Mouse (Mus musculus): ENCODE data around the gene Hps4. TPM values are rescaled to one million over a fixed set of nuclear protein-coding genes. Genes with fewer than 3 reads are reported as not detected.

Gene Hps4
- polyA plus RNA-seq, 1 experiment from 2014 or later = 37.8 TPM

DNA sequence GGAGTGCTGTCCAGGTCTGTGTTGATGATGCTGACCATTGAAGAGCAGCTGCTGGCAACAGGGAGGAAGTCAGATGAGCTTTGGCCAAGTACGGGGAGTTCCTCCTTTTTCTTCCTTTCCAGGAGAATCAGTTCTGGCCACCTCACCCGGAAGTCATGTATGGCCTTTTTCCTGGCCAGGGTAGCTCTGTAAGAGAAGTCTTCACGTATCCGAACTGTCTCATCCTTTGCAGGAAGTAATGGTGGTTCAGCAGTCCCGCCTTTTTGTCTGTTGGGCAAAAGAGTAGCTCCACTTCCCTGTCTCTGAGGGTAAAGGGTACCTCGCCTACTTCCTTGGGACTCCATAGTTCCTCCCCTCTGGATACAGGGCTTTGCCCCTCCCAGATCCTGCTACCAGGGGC is 12.6 kb downstream of the Hps4 start:
- no peak overlapping the region for H3K4me2 ChIP-seq
- ATAC-seq (ENCODE audit: low read depth) = no peak
- H3K4me3 ChIP-seq = no peak overlapping the region
- H3K36me3 ChIP-seq = peaks cover 77% of the 10 kb centered on the region
- no peak overlapping the region for H3K9ac ChIP-seq
- no peaks in the 10 kb centered on the region for H3K4me1 ChIP-seq (replicated peaks)
- no peaks in the 10 kb centered on the region for H3K27me3 ChIP-seq
- H3K9me3 ChIP-seq = no peaks in the 10 kb centered on the region
- 90% methylated on average over 6 of the region's 6 CpGs for WGBS
- no peak overlapping the region for H3K27ac ChIP-seq (replicated peaks)

DNA sequence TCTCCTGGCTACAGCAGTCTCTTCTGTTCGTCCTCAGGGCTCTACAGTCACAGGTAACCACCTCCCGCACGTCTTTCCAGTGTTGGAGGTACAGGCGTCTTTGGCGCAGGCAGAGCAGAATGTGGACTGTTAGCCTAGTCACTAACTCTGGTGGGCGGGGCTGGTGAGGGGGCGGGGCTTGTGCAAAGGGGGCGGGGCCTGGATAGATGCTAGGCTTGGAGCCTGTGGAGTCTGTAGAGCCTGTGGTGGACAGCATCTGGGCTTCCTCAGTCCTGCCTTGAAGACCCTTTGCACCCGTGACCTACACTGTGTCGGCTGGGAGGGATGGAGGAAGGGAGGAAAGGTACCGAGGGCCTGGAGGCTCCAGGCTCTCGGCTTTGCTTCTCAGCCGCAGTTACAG is 13.0 kb downstream of the Hps4 start, which contains the start of gene Gm6583:
Gm6583 (minus strand) TSS at position 124 of the 400 bp plus-strand sequence.
- H3K4me1 ChIP-seq (replicated peaks) = no peaks in the 10 kb centered on the region
- H3K27ac ChIP-seq (replicated peaks) = no peak within 1 kb of the TSS
- peaks cover 73% of the 10 kb centered on the region for H3K36me3 ChIP-seq
- H3K27me3 ChIP-seq = no peaks in the 10 kb centered on the region
- no peaks in the 10 kb centered on the region for H3K9me3 ChIP-seq
- no peak for ATAC-seq (ENCODE audit: low read depth)
- no peak within 1 kb of the TSS for H3K4me2 ChIP-seq
- 67% methylated on average over 13 of the region's 13 CpGs for WGBS
- no peak within 1 kb of the TSS for H3K9ac ChIP-seq
- H3K4me3 ChIP-seq = no peak within 1 kb of the TSS

DNA sequence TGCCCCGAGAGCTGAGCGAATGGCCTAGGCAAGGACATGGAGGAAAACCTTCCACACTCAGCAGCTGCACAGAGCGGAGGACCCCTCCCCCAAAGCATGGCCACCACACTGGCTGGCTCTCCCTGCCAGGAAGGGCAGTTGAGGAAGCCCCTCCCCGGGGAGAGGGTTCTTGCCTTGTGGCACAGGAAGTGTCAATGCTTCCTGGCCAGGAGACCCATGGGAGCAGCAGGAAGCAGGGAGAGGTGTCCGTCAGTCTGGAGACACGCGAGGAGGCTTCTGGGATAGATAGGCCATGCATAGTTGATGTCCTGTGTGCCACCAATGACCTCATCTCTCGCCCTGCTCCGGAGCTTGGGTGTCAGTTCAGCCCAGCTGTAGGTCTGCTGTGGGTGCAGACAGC is 13.4 kb downstream of the Hps4 start:
- H3K36me3 ChIP-seq = peaks cover 69% of the 10 kb centered on the region
- no peak overlapping the region for H3K9ac ChIP-seq
- WGBS = 90% methylated on average over 9 of the region's 9 CpGs

DNA sequence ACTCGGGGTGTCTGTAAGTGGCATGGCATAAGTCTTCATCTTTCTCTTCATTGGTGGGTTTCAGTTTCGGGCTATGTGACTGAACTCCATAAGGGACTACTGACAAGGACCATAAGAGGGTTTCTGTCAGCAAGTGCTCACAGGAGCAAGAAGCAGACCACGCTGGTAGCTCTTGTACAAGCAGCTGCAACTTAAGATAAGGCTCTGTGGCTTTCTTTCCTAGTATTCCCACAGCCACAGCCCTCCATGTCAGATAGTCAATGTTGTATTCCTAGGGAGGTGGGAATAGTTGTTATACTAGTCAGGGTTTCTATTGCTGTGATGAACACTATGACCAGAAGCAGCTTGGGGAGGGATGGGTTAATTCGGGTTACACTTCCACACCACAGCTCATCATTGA is 16.6 kb downstream of the Hps4 start:
- ATAC-seq (ENCODE audit: low read depth) = no peak
- H3K27ac ChIP-seq (replicated peaks) = no peak overlapping the region
- H3K36me3 ChIP-seq = peaks cover 67% of the 10 kb centered on the region
- H3K27me3 ChIP-seq = no peaks in the 10 kb centered on the region
- H3K9me3 ChIP-seq = no peaks in the 10 kb centered on the region
- no peak overlapping the region for H3K9ac ChIP-seq
- H3K4me1 ChIP-seq (replicated peaks) = no peaks in the 10 kb centered on the region
- no peak overlapping the region for H3K4me3 ChIP-seq
- 96% methylated on average over 4 of the region's 4 CpGs for WGBS
- no peak overlapping the region for H3K4me2 ChIP-seq

More for the DNA sequence above, 13.4 kb downstream of the Hps4 start:
- Histone ChIP-seq H3K4me1 (replicated peaks) (no peaks in the 10 kb centered on the region), H3K4me3 (no peak overlapping the region), H3K4me2 (no peak overlapping the region), H3K27me3 (no peaks in the 10 kb centered on the region), H3K27ac (replicated peaks) (no peak overlapping the region), H3K9me3 (no peaks in the 10 kb centered on the region)
- no peak for ATAC-seq (ENCODE audit: low read depth)

DNA sequence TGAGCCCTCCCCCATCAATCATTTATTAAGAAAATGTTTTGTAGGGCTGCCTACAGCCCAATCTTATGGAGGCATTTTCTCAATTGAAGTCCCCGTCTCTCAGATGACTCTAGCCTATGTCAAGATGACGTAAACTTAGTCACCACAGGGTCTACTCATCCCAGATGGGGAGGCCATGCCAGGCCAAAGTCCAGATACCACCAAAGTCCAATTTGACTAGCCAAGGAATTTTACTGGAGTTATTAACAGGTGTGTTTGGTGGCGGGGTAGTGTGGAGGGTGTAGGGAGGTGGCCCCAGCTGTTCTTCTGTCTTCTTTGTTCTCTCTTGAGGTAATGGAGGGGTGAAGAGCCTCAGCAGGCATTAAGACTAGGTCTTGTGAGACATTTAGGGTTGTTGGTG is 17.2 kb downstream of the Hps4 start:
- ATAC-seq (ENCODE audit: low read depth) = no peak
- H3K27ac ChIP-seq (replicated peaks) = no peak overlapping the region
- 88% methylated on average over 3 of the region's 3 CpGs for WGBS
- no peaks in the 10 kb centered on the region for H3K9me3 ChIP-seq
- no peak overlapping the region for H3K9ac ChIP-seq
- H3K4me3 ChIP-seq = no peak overlapping the region
- H3K36me3 ChIP-seq = peaks cover 67% of the 10 kb centered on the region
- H3K4me1 ChIP-seq (replicated peaks) = no peaks in the 10 kb centered on the region
- no peaks in the 10 kb centered on the region for H3K27me3 ChIP-seq
- H3K4me2 ChIP-seq = no peak overlapping the region

DNA sequence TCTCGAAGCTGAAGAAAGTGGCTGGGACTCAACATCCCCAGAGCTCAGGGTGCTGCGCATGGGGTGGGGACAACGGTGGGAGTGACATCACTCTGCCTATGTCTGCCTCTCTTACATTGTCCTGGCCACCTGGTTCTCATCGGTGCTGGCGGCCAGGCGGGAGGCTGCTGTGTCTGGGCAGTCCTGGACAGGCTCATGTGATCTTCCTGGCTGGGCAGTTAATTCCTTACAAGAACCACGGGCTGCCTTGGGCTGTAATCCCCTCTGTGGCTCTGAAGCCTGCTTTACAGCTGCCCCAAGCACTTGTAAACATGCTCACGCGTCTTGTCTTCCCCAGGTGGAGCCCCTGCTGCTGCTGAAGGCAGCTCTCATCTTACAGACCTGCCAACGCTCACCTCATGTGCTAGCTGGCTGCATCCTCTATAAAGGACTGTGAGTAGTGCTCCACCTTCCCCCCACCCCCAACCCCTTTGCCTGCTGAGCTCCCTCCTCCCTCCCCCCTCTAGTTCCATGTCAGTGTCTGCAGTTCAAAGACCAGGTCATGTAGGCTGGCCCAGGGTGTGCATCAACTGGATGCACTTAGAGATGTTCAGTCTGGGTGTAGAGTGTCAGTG is 21.4 kb downstream of the Hps4 start:
- H3K4me2 ChIP-seq = no peak overlapping the region
- no peaks in the 10 kb centered on the region for H3K27me3 ChIP-seq
- no peaks in the 10 kb centered on the region for H3K9me3 ChIP-seq
- H3K4me1 ChIP-seq (replicated peaks) = peaks cover 9% of the 10 kb centered on the region
- H3K27ac ChIP-seq (replicated peaks) = no peak overlapping the region
- no peak for ATAC-seq (ENCODE audit: low read depth)
- H3K4me3 ChIP-seq = no peak overlapping the region
- WGBS = 77% methylated on average over 10 of the region's 10 CpGs
- H3K9ac ChIP-seq = no peak overlapping the region
- H3K36me3 ChIP-seq = peaks cover 61% of the 10 kb centered on the region

DNA sequence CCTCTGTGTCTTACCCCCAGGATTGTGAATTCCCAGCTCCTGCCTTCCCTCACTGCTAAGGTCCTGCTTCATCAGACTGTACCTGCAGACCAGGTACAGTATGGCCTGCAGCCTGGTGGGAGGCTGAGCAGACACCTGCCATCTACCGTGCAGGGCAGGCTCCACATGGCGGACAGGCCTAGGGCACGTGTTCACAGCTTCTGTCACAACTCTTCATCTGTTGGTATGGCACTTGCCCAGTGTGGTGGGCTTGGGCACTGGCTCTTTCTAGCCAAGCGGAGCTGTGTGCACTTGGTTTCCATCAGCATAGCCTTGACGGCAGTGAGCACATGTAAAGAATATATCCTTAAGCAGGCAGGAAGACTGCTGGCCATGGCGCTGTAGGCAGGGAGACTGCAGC is 24.0 kb downstream of the Hps4 start:
- no peak for ATAC-seq (ENCODE audit: low read depth)
- Histone ChIP-seq H3K9me3 (no peaks in the 10 kb centered on the region), H3K27me3 (no peaks in the 10 kb centered on the region), H3K9ac (no peak overlapping the region), H3K27ac (replicated peaks) (no peak overlapping the region), H3K36me3 (peaks cover 70% of the 10 kb centered on the region), H3K4me3 (no peak overlapping the region), H3K4me1 (replicated peaks) (peaks cover 35% of the 10 kb centered on the region), H3K4me2 (no peak overlapping the region)
- whole genome bisulfite sequencing = 96% methylated on average over 6 of the region's 6 CpGs

DNA sequence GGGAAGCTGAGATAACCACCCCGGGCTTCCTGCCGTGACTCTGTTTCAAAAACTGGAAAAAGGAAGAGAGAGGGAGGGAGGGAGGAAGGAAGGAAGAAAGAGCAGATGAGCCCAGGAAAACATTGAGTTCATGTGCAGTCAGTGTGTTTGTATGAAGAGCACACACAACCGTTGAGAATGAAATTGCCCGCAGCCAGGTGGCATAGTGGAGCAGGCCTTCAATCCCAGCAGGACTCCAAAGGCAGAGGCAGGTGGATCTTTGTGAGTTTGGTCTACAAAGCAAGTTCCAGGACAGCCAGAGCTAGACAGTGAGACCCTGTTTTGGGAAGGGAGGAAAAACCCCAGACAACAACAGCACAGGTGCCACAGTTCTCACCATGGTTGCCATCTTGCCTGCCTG is 24.5 kb downstream of the Hps4 start:
- no peak overlapping the region for H3K27ac ChIP-seq (replicated peaks)
- WGBS = 88% methylated on average over 4 of the region's 4 CpGs
- H3K9ac ChIP-seq = no peak overlapping the region
- H3K4me1 ChIP-seq (replicated peaks) = peaks cover 40% of the 10 kb centered on the region
- H3K9me3 ChIP-seq = no peaks in the 10 kb centered on the region
- no peaks in the 10 kb centered on the region for H3K27me3 ChIP-seq
- H3K4me2 ChIP-seq = no peak overlapping the region
- no peak for ATAC-seq (ENCODE audit: low read depth)
- no peak overlapping the region for H3K4me3 ChIP-seq
- H3K36me3 ChIP-seq = peaks cover 66% of the 10 kb centered on the region

DNA sequence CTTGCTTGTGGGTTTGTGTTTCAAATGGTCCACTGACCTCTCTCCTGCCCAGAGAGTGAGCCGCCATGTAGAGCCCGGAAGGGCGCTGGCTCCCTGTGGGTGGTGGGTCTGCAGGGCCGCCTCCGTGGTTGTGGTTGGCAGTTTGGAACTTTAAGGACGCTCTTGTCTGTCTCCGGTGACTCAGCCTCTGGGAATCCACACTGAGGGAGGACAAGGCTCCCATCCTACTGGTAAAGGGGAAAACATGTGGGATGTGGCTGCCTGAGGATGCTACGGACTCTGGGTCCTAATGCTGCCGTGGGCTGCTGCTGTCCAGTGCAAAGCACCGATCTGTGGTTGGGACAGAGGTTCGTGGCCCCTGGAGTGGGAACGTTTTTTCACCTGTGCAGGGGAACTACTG is 25.0 kb downstream of the Hps4 start:
- H3K4me3 ChIP-seq = no peak overlapping the region
- ATAC-seq (ENCODE audit: low read depth) = no peak
- no peaks in the 10 kb centered on the region for H3K9me3 ChIP-seq
- no peak overlapping the region for H3K4me2 ChIP-seq
- H3K36me3 ChIP-seq = peaks cover 61% of the 10 kb centered on the region
- peaks cover 46% of the 10 kb centered on the region for H3K4me1 ChIP-seq (replicated peaks)
- no peak overlapping the region for H3K9ac ChIP-seq
- no peaks in the 10 kb centered on the region for H3K27me3 ChIP-seq
- WGBS = 90% methylated on average over 12 of the region's 12 CpGs
- H3K27ac ChIP-seq (replicated peaks) = no peak overlapping the region

DNA sequence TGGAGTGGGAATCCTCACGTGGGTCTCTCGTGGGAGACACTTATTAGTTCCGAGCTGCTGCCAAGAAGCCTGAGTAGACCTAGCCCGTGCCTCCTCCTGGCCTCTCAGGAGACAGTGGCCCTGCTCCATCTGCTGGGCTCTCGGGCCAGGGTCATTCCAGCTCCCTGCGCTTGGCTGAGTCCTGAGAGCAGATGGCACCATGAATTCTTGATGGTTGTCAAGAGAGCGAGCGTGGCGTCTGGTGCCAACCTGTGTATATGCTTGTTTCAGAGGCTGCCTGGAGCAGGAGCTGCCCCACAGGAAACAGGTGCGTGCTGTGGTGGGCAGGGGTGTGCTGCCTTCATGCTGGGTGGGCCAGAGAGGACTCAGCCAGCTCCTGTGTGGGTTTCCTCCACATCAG is 25.8 kb downstream of the Hps4 start:
- Histone ChIP-seq H3K4me2 (no peak overlapping the region), H3K27me3 (no peaks in the 10 kb centered on the region), H3K27ac (replicated peaks) (0 out of 2 replicates have a peak overlapping the region, but pooled peaks have one; percentile 3), H3K9me3 (no peaks in the 10 kb centered on the region), H3K36me3 (peaks cover 61% of the 10 kb centered on the region), H3K4me3 (no peak overlapping the region), H3K9ac (no peak overlapping the region), H3K4me1 (replicated peaks) (peaks cover 50% of the 10 kb centered on the region)
- ATAC-seq (ENCODE audit: low read depth) = no peak
- 51% methylated on average over 10 of the region's 10 CpGs for WGBS

DNA sequence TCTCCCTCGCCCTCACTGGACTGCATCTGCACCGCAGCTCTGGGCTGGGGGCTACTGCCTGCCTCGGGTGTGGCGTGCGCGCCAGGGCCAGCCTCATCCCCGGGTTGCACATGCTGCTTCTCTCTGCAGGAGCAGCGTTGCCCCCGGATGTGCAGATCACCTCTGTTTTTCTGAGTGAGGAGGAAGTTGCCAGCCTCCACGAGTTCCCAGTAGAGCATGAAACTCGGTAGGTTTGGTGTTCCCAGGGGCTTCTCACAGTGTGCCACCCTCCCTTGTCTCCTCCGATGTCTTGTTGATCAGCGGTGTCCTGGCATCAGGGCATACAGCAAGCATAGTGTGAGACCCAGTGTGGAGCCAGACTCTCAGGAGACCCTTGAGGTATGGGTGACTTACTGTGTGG is 26.4 kb downstream of the Hps4 start:
- Histone ChIP-seq H3K36me3 (peaks cover 60% of the 10 kb centered on the region), H3K27ac (replicated peaks) (0 out of 2 replicates have a peak overlapping the region, but pooled peaks have one; percentile 90), H3K9ac (peak overlapping the region; percentile 9; the same call in 1 of the 2 replicates)

DNA sequence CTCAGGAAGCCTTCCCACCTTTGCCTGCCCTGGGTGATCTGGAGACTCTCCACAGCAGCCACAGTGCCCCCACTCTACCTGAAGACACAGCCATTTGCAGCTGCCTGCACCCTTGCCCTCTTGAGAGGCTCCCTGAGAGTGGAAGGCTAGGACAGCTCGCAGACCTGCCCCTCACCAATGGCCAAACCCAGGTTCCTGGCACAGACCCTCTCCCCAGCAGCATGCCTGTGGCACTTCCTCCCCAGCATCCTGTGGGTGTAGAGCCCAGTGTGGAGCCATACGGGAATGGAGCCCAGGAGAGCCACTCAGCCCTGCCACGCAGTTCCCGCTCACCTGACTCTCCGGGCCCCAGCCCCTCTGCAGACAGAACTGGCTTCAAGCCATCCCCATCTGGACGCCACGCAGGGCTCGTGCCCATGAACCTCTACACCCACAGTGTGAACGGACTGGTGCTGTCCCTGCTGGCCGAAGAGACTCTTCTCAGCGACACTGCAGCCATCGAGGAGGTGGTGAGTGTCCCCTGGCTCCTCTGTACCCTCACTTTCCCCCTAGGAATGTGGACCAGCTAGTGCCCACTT is 27.4 kb downstream of the Hps4 start:
- WGBS = 85% methylated on average over 12 of the region's 12 CpGs
- H3K9me3 ChIP-seq = no peaks in the 10 kb centered on the region
- H3K4me3 ChIP-seq = no peak overlapping the region
- no peak overlapping the region for H3K4me2 ChIP-seq
- H3K27me3 ChIP-seq = no peaks in the 10 kb centered on the region
- peaks cover 60% of the 10 kb centered on the region for H3K36me3 ChIP-seq
- ATAC-seq (ENCODE audit: low read depth) = no peak
- peaks cover 50% of the 10 kb centered on the region for H3K4me1 ChIP-seq (replicated peaks)
- H3K27ac ChIP-seq (replicated peaks) = peak overlapping the region; percentile 90
- peak overlapping the region; percentile 31; the same call in 1 of the 2 replicates for H3K9ac ChIP-seq

More for the DNA sequence above, 26.4 kb downstream of the Hps4 start:
- 79% methylated on average over 13 of the region's 13 CpGs for WGBS
- H3K4me2 ChIP-seq = no peak overlapping the region
- peaks cover 50% of the 10 kb centered on the region for H3K4me1 ChIP-seq (replicated peaks)
- no peak overlapping the region for H3K4me3 ChIP-seq
- H3K9me3 ChIP-seq = no peaks in the 10 kb centered on the region
- H3K27me3 ChIP-seq = no peaks in the 10 kb centered on the region
- no peak for ATAC-seq (ENCODE audit: low read depth)

DNA sequence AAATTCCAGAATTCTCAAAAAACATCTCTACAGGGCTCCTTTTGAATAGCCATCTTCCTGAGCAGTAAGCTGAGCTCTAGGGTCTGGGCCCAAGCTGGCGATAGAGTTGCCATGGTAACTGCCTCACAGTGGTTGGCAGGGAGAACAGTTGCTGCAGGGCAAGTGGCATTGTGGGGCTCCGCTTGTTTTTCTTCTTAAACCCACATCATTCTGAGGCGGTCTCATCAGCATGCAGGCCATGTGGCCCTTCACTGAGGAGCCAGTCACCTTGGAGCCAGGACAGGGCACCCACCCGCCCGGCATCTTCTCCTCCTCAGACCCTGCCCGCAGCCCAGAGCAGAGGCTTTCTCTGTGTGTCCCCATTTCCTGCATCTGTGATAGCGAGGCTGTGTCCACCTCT is 29.1 kb downstream of the Hps4 start:
- H3K27ac ChIP-seq (replicated peaks) = peak overlapping the region; percentile 90
- H3K36me3 ChIP-seq = peaks cover 58% of the 10 kb centered on the region
- H3K4me3 ChIP-seq = no peak overlapping the region
- peak overlapping the region; percentile 22; the same call in 1 of the 2 replicates for H3K4me2 ChIP-seq
- peaks cover 50% of the 10 kb centered on the region for H3K4me1 ChIP-seq (replicated peaks)
- no peaks in the 10 kb centered on the region for H3K27me3 ChIP-seq
- peak overlapping the region; percentile 58 for H3K9ac ChIP-seq
- WGBS = 14% methylated on average over 7 of the region's 7 CpGs
- peak; percentile 88 for ATAC-seq (ENCODE audit: low read depth)
- no peaks in the 10 kb centered on the region for H3K9me3 ChIP-seq

Data from neural tube, embryonic 13.5 days (tissue).